Mouse (Mus musculus) heart, postnatal 0 days (tissue): ENCODE results near the gene Acer3. TPM values are rescaled to one million over a fixed set of nuclear protein-coding genes. Genes with fewer than 3 reads are reported as not detected.
A peak's percentile ranks its signal among the peaks of the same experiment; 100 is the strongest.

Experiments
- ATAC-seq: fragments of 200-750 bp; cut with Nextera tagmentation; 2 replicates; pipeline ENCODE4 v1.8.0; 2017; ENCODE audit warnings: low read depth, moderate number of reproducible peaks, moderate library complexity; ENCODE audit not compliant: insufficient read depth
- DNase-seq: peaks from one replicate; pipeline ENCODE4 v3.0.0-alpha.2; 2016; ENCODE audit warnings: low spot score
- H3K27ac ChIP-seq: fragments of 300-500 bp; sonication (generic); 2 replicates; pipeline ENCODE4 v1.5.1; 2014; ENCODE audit warnings: low read depth, mild to moderate bottlenecking
- H3K27me3 ChIP-seq: fragments of 300-500 bp; sonication (generic); 2 replicates; pipeline ENCODE4 v1.6.1; 2014; ENCODE audit warnings: low read length, mixed read lengths; ENCODE audit not compliant: control insufficient read depth, insufficient read depth
- H3K36me3 ChIP-seq: fragments of 300-500 bp; sonication (generic); replicated peaks from 2 replicates; pipeline ENCODE4 v1.6.1; 2014; ENCODE audit warnings: low read length, mixed read lengths; ENCODE audit not compliant: control insufficient read depth, insufficient read depth
- H3K4me1 ChIP-seq: fragments of 300-500 bp; sonication (generic); 2 replicates; pipeline ENCODE4 v1.6.1; 2014; ENCODE audit warnings: antibody characterized with exemption; ENCODE audit not compliant: control insufficient read depth, insufficient read depth
- H3K4me2 ChIP-seq: fragments of 300-500 bp; sonication (generic); 2 replicates; pipeline ENCODE4 v1.6.1; 2014; ENCODE audit warnings: low read depth, mild to moderate bottlenecking, low read length, moderate library complexity
- H3K4me3 ChIP-seq: fragments of 300-500 bp; sonication (generic); 2 replicates; pipeline ENCODE4 v1.5.1; 2014; ENCODE audit warnings: low read depth, low read length
- H3K9ac ChIP-seq: fragments of 300-500 bp; sonication (generic); replicated peaks from 2 replicates; pipeline ENCODE4 v1.6.1; 2014; ENCODE audit warnings: low read depth, low read length, mixed read lengths
- H3K9me3 ChIP-seq: fragments of 300-500 bp; sonication (generic); replicated peaks from 2 replicates; pipeline ENCODE4 v1.6.1; 2016; ENCODE audit warnings: low read length; ENCODE audit not compliant: control insufficient read depth
- CTCF ChIP-seq: IDR thresholded peaks from 2 replicates; pipeline ENCODE4 v1.5.1; 2016; ENCODE audit warnings: antibody characterized with exemption, control low read depth, low read depth
- EP300 ChIP-seq: IDR thresholded peaks from 2 replicates; pipeline ENCODE4 v1.6.1; 2016; ENCODE audit warnings: antibody characterized with exemption, low read depth
- whole genome bisulfite sequencing: fragments of 180-500 bp; shearing (Covaris S2); extraction: QIAGEN DNeasy Blood & Tissue Kit; methylation state at CpG from one replicate; pipeline ENCODE4 v1.1.7; 2014; 5-methylcytosine and 5-hydroxymethylcytosine counted together
- polyA plus RNA-seq: library from polyadenylated mRNA; unstranded; fragments of >200 nt; fragmentation: Nextera tagmentation; extraction: Ambion mirVana; gene quantifications from 2 replicates; pipeline ENCODE4 v1.2.1, GENCODE M21; 2015
- total RNA-seq: library from RNA; depleted of rRNA; stranded (reverse); fragments of >200 nt; gene quantifications from 2 replicates; pipeline ENCODE4 v1.2.3, GENCODE M21; 2014; ENCODE audit warnings: low replicate concordance; rRNA removed

The Acer3 gene
- 5.6 and 11.1 TPM in 2 replicates for total RNA-seq
- 16.4 and 21.4 TPM in 2 replicates for polyA plus RNA-seq

- DNase-seq (no peak), ATAC-seq (no peak)
- no peak within 1 kb of the TSS for H3K9ac ChIP-seq
- H3K36me3 ChIP-seq = no peaks in the 10 kb centered on the region
- no peaks in the 10 kb centered on the region for H3K9me3 ChIP-seq
- H3K4me3 ChIP-seq = no peak within 1 kb of the TSS
- TF ChIP-seq EP300 = no peak
- no peak for TF ChIP-seq CTCF
- no peak within 1 kb of the TSS for H3K4me2 ChIP-seq
- no peaks in the 10 kb centered on the region for H3K4me1 ChIP-seq
- 83% methylated on average over 2 of the region's 2 CpGs for WGBS
- H3K27ac ChIP-seq = no peak within 1 kb of the TSS
- H3K27me3 ChIP-seq = no peaks in the 10 kb centered on the region
These were observed at the start of gene Acer3 for GRCm38 (mm10) chr7:98321083-98321482. Gene Acer3 (minus strand): TSS chr7:98321208.

GRCm38 (mm10) chr7:98369762-98370369 lies 48.9 kb upstream of the Acer3 start:
- TF ChIP-seq CTCF = no peak
- TF ChIP-seq EP300 = no peak

GRCm38 (mm10) chr7:98361662-98362061 lies 40.7 kb upstream of the Acer3 start:
- Histone ChIP-seq H3K9me3 (0 out of 2 replicates have a peak, but pooled peaks cover 7% of the 10 kb centered on the region), H3K4me1 (0 out of 2 replicates have a peak, but pooled peaks cover 10% of the 10 kb centered on the region), H3K4me3 (peak overlapping the region; percentile 73), H3K27me3 (no peaks in the 10 kb centered on the region), H3K9ac (no peak overlapping the region; the same call in 1 of the 2 replicates), H3K36me3 (no peaks in the 10 kb centered on the region), H3K4me2 (peak overlapping the region; percentile 96), H3K27ac (peak overlapping the region; percentile 46)
- ATAC-seq (no peak), DNase-seq (peak; percentile 25)
- 23% methylated on average over 2 of the region's 2 CpGs for WGBS
- peak; percentile 4; the same call in 1 of the 2 replicates for TF ChIP-seq EP300
- TF ChIP-seq CTCF = no peak

More at GRCm38 (mm10) chr7:98369762-98370369, 48.9 kb upstream of the Acer3 start:
- Histone ChIP-seq H3K27me3 (no peaks in the 10 kb centered on the region), H3K4me1 (no peaks in the 10 kb centered on the region), H3K4me3 (no peak overlapping the region), H3K27ac (no peak overlapping the region), H3K9ac (no peak overlapping the region), H3K4me2 (no peak overlapping the region), H3K9me3 (no peaks in the 10 kb centered on the region), H3K36me3 (no peaks in the 10 kb centered on the region)
- 78% methylated on average over 10 of the region's 10 CpGs for WGBS
- DNase-seq (no peak), ATAC-seq (no peak)

- ATAC-seq (peak; percentile 92), DNase-seq (peak; percentile 95)
- Histone ChIP-seq H3K4me3 (peak within 1 kb of the TSS; percentile 73), H3K27ac (peak within 1 kb of the TSS; percentile 68), H3K27me3 (no peaks in the 10 kb centered on the region), H3K4me2 (peak within 1 kb of the TSS; percentile 96), H3K4me1 (0 out of 2 replicates have a peak, but pooled peaks cover 10% of the 10 kb centered on the region), H3K9me3 (0 out of 2 replicates have a peak, but pooled peaks cover 7% of the 10 kb centered on the region), H3K36me3 (no peaks in the 10 kb centered on the region), H3K9ac (peak within 1 kb of the TSS; percentile 62)
- under 1% methylated on average over 52 of the region's 52 CpGs for WGBS
- peak; percentile 10 for TF ChIP-seq CTCF
- peak; percentile 76; the same call in 1 of the 2 replicates for TF ChIP-seq EP300
These were observed 40.1 kb upstream of the Acer3 start, which contains the start of gene Tsku for GRCm38 (mm10) chr7:98361063-98361652. Gene Tsku (minus strand): TSS chr7:98361328.

GRCm38 (mm10) chr7:98360621-98360990 lies 39.6 kb upstream of the Acer3 start:
- DNase-seq = no peak
- WGBS = 0% methylated on average over 20 of the region's 20 CpGs

More at GRCm38 (mm10) chr7:98360621-98360990, 39.6 kb upstream of the Acer3 start:
- H3K9ac ChIP-seq = peak overlapping the region; percentile 62
- 0 out of 2 replicates have a peak, but pooled peaks cover 10% of the 10 kb centered on the region for H3K4me1 ChIP-seq
- peak overlapping the region; percentile 68 for H3K27ac ChIP-seq
- peak overlapping the region; percentile 96 for H3K4me2 ChIP-seq
- H3K36me3 ChIP-seq = no peaks in the 10 kb centered on the region
- ATAC-seq = 0 out of 2 replicates have a peak, but pooled peaks have one; percentile 5
- peak overlapping the region; percentile 73 for H3K4me3 ChIP-seq
- TF ChIP-seq EP300 (no peak), CTCF (no peak)
- 0 out of 2 replicates have a peak, but pooled peaks cover 7% of the 10 kb centered on the region for H3K9me3 ChIP-seq
- H3K27me3 ChIP-seq = no peaks in the 10 kb centered on the region
